Mouse (Mus musculus) cerebral cortex, adult 2 months (tissue): ENCODE data around the gene Arsk.

ENCODE experiments used
- WGBS: fragments of 180-500 bp; shearing (Covaris S2); methylation state at CpG from one replicate; pipeline ENCODE4 v1.1.7; 2018; 5-methylcytosine and 5-hydroxymethylcytosine counted together

Gene Arsk

DNA sequence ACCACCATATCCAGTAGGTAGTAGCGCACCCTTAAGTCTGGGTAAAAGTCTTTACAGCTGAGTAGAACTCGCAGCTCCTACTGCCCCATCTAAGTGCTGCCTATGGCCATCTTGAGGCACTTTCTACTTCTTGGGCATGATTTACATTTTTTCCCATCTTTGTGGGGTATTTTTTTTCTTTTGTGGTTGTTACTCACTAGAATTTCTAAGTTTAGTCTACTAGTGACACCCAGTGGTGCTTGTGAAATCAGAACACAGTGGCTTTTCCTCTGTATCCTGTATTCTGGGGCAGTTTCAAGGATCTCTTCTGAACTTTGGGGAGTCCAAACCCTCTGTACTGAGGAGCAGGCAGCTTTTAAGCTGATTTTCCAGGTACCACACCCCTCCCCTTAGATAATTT is 76.7 kb downstream of the Arsk start:
- WGBS, result 79% methylated on average over 2 of the region's 2 CpGs

DNA sequence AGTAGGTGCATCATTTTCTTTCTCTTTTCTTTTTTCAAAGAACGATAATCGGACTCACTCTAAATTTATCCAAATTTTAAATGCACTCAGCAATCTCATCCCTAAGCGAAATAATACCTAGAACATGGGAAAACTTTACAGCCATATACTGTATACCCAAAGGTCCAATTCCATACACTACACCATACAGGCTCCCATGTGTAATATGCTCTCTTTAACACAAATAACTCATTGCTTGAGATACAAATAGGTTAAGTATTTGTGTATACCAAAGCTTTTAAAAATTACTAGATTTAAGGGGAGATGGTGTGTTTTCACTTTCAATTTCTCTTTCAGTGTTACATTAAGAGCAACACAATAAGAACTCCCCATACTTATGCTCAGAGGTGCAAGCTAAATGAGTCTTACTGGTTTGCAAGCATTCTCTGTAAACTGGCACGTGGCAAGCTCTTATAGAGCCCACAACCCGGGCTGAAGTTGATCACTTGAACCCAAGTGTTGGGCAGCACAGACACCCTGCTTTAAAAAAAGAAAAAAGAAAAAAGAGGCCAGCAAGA is 79.5 kb downstream of the Arsk start:
- 32% methylated on average over 5 of the region's 5 CpGs for WGBS

DNA sequence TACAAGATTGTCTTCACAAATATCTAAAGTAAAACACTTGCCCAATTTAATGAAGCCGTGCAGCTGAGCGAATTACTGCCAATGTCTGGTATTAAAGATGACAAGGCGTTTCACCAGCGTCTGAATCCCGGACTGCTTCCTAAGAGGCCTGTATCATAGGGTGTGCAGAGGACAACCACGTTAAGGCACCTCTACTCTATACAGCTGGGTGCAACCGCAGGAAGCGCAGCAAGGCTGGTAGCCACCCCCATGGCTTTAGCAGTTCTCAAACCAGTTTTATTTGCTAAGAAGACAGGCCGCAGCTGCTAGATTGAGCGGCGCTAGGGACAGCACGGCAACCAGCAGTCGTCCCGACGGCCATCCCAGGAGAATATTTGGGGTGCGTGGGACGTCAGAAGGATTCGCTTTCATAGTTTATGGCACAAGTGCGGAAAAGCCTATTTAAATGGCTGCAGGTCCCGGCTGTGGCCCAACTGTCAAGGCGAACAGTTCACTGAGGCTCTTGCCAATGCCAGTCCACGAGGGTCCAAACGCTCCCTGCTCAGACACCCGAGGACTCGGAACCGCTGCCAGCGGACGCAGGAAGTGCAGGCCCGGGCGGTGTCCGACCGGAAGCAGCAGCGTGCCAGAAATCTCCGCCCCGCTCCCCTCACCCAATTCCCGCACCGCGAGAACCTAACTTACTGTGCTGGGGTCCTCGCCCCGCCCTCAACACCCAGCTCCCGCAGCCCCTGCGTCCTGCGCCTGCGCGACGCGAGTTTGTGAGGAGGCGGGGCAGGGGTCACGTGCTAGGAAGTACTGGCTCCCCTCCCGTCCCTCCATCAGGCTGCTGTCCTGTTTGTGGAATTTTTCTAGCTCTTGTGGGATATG is 80.3 kb downstream of the Arsk start, which contains the start of gene Rfesd:
TSS of gene Rfesd (minus strand) at position 746 of the 870 bp plus-strand sequence.
- WGBS, result under 1% methylated on average over 50 of the region's 50 CpGs

DNA sequence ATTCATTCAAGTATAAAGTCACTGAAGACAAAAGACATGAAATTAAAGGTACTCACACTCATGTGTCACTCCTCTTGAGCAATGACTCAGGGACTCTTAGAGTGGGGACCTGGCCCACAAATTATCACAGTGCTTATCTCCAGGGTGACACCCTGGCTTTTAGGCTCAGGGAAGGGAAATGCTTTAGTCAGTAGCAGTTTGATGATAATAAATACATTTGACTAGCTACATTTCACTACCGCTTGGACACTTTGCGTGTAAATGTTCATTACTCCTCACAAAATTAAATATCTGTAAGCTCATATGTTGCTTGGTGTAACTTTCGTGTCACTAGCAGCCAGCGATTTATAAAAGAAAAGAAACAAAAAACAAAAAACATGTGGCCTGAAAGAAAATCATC is 81.0 kb downstream of the Arsk start:
- WGBS, result 48% methylated on average over 4 of the region's 4 CpGs

DNA sequence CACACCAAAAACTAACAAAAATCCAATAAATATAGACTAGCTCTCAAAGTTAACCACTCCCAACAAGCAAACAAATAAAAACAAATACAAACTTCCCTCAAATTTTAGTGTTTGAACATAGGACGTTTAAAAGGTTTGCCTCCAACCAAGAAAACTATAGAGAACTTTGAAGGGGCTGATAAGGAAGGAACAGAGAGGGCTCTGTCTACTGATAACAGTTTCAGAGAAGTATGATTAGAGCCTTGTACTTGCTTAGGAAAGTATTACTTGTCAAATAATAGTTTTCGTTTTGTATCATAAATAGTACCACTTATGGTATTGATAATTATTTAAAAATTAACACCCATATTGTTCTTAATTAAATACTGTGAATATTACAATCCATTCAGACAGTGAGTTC is 83.9 kb downstream of the Arsk start:
- 80% methylated on average over 2 of the region's 2 CpGs for WGBS
